Mouse (Mus musculus) heart, adult 2 months (tissue): ENCODE data around the gene Mrpl4.

Source experiments
- EP300 ChIP-seq: fragments of 200-500 bp; IDR thresholded peaks from 2 replicates; pipeline ENCODE4 v1.6.1; 2011; ENCODE audit warnings: low read depth, low read length, control low read depth; ENCODE audit not compliant: insufficient read depth
- POLR2A ChIP-seq: fragments of 200-500 bp; IDR thresholded peaks from 2 replicates; pipeline ENCODE4 v1.6.1; 2011; ENCODE audit warnings: mild to moderate bottlenecking, low read depth, low read length, control low read depth; ENCODE audit not compliant: insufficient read depth

DNA sequence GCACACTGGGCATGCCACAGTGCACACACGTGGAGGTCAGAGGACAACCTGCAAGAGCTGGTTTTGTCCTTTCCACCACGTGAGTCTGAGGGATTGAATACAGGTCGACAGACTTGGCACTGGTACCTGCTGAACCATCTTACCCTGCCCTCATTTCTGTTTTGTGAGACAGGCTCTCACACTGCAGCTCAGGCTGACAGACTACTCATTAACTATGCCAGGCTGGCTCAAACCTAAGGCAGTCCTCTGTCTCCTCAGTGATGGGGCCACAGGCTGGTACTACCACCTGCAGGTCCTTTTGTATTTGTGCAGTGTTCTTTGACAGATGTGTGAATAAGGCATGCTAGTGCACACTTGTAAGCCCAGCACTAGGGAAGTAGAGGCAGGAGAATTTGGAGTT, 7.5 kb upstream of the Mrpl4 start:
- TF ChIP-seq POLR2A (no peak), EP300 (no peak)
